Mouse (Mus musculus): ENCODE data around the gene Ybx3.

Gene Ybx3

DNA sequence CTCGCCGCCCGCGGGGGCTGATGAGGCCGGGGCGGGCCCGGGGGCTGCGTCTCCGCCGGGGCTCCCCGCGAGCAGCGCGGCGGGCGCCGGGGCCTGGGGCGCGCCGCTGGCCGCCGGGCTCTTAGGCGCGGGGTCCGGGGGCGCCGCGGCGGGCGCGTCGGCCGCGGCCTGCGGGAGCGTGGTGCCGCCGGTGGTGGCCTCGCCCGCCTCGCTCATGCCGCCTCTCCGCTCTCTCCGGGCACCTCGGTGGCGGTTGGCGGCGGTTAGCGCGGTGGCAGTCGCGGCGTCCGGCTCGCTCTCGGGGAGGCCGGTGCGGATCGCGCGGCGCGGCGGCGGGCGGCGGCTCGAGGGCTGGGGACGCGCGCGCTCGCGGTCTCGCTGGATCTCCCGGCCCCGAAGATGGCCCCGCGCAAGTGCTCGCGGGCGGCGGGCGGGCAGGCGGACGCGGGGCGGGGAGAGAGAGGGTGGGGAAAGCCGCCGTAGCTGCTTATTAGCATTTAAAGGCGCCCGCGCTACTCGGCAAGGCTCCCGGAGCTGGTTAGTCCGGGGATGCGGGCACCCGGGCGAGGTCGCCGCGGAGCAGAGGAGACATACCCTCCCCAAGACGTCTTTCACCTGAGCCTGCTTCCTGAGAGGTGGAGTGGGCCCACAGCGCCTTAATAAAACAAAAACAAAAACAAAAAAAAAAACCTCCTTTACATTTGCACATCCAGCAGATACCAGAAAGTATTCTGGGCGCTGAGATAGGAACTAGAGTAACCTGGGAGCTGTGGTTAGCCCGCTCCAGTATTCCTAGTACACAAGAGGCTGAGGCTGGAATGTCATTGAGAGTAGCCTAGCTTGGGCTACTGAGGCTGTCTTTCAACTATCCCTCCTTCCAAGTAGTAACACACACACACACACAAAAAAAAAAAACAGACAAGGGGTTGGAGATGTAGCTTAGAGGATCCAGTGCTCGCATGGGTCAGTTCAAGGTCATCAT, at the start of gene Ybx3:
TSS of gene Ybx3 (minus strand) at position 437 of the 982 bp plus-strand sequence.
- DNase-seq (ENCODE audit: low spot score): peak; percentile 89

DNA sequence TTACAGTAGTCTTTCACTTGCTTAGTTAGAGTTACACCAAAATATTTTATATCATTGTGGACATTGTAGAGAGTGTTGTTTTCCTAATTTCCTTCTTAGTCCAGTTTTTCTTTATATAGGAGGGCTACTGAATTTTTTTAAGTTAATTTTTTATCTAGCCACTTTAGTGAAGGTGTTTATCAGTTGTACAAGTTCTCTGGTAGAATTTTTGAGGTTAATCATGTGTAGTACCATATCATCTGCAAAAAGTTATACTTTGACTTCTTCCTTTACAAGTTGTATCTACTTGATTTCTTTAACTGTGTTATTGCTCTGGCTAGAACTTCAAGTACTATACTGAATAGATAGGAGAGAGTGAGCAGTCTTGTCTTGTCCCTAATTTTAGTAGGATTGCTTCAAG, 48.4 kb upstream of the Ybx3 start:
- DNase-seq (ENCODE audit: low spot score): no peak

GRCm38 (mm10) chr6:131434088-131434487, 45.8 kb upstream of the Ybx3 start:
- no peak for DNase-seq (ENCODE audit: low spot score)

DNA sequence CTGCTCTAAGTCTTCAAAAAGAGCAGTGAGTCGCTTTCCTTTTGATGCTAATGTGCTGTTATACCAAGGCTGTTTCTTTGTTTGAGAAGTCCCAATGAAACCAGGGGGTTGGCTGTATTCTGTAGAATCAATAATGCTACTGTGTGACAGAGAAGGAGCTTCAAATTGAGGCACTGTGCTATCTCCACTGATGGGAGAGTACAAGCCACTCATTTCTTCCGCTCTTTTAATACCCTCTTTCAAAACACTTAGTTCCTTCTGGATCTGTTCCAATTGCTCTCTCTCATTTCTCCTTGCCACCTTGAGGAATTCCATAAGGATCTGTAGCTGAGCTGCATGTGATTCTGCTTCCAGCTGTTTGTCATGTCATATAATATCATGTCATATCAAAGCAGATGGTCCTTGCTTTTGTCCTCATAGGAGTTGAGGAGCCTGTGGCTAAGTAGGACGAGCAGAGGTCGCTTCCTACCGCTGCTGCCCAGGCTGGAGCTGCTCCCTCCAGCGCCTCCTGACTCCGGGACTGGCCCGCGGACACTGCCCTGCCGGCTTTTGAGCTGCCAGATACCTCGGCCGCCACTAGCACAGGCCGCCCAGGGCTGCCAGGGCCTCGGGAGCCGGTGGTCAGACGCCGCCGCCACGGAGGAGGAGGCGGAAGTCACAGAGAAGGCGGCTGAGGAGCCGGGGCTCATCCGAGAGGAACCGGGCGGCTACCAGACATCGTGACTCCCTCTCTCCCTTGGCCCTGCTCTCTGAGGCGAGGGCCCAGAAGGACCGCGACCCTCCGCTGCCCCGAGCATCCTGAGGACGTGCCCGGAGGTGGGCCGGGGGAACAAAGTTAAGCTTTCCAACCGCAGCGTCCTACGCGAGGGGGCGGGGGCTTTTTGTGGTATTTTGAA, 45.1 kb upstream of the Ybx3 start:
- DNase-seq (ENCODE audit: low spot score): no peak

DNA sequence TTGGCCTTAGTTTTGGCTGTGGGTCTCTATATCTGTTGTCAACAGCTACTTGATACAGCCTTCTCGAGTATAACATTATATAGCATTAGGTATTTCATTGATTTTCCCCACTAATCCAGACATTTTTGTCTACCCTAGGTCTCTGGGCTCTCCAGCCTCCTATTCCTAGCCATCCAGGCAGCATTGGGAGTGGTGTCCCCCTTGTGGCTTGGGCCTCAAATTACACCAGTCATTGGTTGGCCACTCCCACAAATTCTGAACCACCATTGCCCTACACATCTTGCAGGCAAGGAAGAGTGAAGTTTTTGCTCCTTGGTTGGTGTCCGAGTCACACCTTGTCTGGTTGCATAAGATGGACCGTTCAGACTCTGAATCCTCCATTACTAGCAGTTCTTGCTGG, 33.3 kb upstream of the Ybx3 start:
- peak; percentile 19 for DNase-seq (ENCODE audit: low spot score)

GRCm38 (mm10) chr6:131419614-131420013, 31.3 kb upstream of the Ybx3 start:
- no peak for DNase-seq (ENCODE audit: low spot score)

GRCm38 (mm10) chr6:131418770-131419169, 30.5 kb upstream of the Ybx3 start:
- peak; percentile 21 for DNase-seq (ENCODE audit: low spot score)

DNA sequence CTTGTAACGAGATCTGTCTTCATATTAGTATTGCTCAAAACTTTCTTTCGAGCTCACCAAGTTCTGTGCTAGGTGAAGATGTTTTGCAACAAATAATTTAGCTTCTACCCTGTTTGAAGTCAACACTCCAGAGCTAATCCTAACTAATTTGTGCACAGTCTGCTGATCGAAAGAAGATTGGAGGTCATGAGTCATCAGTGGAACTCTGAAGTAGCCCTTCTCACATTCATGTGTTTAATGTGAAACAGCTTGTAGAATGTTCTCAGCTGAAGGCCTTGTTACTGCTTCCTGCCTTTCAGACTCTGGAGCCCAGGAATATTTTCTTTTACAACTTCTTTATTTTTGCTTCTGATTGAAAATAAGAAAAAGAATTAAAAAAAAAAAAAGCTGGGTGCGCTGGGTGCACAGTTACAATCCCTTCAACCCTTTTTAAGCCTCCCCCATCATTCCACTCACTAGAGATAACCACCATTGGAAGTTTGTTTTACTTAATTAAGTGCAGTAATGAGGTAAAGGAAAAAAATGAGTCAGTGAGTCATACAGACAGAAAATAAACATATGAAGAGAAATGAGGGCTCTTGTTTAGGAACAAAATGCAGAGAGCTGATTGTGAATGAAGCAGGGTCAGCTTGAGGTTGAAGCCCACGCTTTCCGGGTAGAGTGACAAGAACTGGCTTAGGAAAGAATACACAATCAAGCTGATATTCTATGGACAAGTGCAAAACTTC, 23.0 kb upstream of the Ybx3 start:
- no peak for DNase-seq (ENCODE audit: low spot score)

GRCm38 (mm10) chr6:131406957-131407356, 18.7 kb upstream of the Ybx3 start:
- no peak for DNase-seq (ENCODE audit: low spot score)

GRCm38 (mm10) chr6:131405896-131406295, 17.6 kb upstream of the Ybx3 start:
- DNase-seq (ENCODE audit: low spot score): no peak

GRCm38 (mm10) chr6:131405174-131405573, 16.9 kb upstream of the Ybx3 start:
- no peak for DNase-seq (ENCODE audit: low spot score)

- DNase-seq (ENCODE audit: low spot score): no peak
Observed at GRCm38 (mm10) chr6:131404260-131404659, 16.0 kb upstream of the Ybx3 start.

GRCm38 (mm10) chr6:131403036-131403435, 14.8 kb upstream of the Ybx3 start:
- DNase-seq (ENCODE audit: low spot score): no peak

DNA sequence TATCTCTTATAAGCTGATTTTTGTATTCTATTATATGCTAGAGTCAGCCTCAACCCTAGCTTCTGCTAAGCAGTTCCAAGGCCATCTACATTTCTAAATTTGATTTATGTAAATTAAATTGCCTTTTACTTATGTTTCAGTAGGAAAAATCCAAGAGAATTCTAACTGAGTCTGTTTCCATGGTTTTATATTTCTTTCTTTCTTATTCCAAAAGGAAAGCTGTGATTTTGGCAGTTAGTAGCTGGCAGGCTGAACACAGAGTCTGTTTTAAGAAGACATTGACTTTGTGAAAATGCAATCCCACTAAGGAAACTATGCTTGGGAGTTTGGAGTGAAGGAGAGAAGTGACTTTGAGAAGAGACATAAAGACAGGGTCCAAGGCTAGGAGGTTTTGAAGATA, 14.3 kb upstream of the Ybx3 start:
- DNase-seq (ENCODE audit: low spot score): no peak

DNA sequence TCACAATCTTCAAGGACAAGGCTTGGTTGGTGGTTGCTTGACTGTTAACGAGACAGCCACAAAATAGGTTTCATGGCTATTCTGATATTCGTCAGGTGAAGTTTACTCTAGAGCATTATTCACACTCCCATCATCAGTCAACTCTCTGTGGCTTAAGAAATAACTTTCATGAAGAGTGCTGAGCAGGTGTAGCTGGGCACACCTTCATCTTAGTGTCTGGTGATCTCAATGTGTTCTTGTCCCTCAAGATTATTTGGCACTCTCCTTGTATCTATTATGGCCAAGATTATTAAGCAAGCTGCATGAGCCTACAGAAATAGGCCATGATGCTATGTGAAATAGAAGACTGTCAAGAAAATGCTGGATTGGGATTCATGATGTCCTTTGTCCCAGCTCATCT, 13.0 kb upstream of the Ybx3 start:
- no peak for DNase-seq (ENCODE audit: low spot score)

DNA sequence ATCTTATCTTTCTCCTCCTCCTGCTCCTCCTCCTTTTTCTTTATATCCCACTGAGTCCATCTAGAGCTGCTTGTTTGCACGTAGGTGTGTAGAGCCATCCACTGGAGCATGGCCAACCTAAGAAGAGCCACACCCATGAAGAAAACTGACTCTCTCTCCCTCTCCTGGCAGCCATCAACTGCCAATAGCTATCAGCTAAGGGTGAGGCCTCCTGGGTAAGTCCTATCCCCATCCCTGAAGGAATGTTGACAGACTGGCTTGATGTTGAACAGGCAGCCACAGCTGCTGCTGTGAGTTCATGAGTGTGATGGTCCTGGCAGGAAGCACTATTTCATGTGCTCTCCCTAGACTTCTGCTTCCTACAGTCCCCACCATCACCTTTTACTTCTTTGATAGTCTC, 8.4 kb upstream of the Ybx3 start:
- no peak for DNase-seq (ENCODE audit: low spot score)

DNA sequence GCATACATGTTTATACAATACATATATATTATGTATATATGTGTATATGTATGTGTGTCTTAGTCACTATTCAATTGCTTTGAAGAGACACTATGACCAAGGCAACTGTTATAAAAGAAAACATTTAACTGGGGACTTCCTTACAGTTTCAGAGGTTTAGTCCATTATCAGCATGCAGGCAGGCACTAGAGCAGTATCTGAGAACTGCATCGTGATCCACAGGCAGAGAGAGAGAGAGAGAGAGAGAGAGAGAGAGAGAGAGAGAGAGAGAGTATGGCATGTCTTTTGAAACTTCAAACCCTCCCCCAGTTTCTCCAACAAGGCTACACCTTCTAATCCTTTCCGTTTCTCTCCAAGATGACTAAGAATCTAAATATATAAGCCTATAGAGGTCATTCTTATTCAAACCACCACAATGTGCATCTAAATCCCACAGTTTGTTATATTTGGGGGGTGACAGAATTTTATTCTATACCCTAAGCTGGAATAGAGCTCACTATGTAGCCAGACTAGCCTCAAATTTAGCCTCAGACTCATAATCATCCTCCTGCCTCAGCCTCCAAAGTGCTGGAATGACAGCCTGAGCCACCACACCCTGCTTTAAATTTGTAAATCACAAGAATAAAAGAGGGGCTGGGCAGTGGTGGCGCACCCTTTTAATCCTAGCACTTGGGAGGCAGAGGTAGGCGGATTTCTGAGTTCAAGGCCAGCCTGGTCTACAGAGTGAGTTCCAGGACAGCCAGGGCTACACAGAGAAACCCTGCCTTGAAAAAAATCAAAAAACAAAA, 5.8 kb upstream of the Ybx3 start:
- no peak for DNase-seq (ENCODE audit: low spot score)

GRCm38 (mm10) chr6:131387221-131388039, 846 bp downstream of the Ybx3 start:
- peak; percentile 63 for DNase-seq (ENCODE audit: low spot score)

DNA sequence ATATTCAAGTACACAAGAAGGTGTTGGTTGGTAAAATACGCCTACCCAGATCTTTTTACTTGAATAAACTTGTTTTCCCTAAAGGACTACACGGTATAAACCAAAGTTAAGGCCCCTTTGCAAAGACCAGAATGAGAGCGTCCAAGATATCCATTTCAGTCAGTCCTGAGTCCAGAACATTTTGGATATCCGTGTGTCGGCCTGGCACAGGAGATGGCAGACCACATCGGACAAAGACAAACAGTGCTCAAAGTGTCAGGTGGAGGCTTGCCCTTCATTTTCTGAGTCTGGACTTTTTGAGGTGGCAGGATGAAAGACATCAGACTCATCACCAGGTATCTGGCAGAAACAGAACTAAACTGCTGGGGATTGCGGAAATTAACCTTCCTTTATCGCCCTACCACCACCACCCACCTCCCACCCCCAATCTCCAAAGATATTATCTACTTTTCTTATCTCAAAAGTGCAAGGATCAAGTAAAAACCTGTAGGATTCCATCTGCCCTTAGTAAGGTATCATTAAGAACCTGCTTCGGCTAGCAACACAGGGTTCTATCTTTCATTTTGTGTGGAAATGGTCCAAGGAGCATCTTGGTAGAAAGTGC, 1.8 kb downstream of the Ybx3 start:
- DNase-seq (ENCODE audit: low spot score): no peak

- no peak for DNase-seq (ENCODE audit: low spot score)
Observed at GRCm38 (mm10) chr6:131385469-131385868, 2.8 kb downstream of the Ybx3 start.
